Mouse (Mus musculus) midbrain, embryonic 11.5 days (tissue): ENCODE data around the gene Tln2. TPM values are rescaled to one million over a fixed set of nuclear protein-coding genes. Genes with fewer than 3 reads are reported as not detected.

ENCODE experiments used
- ATAC-seq: fragments of 200-750 bp; cut with Nextera tagmentation; 2 replicates; pipeline ENCODE4 v1.8.0; 2017; ENCODE audit warnings: moderate TSS enrichment, moderate library complexity; ENCODE audit not compliant: low FRiP score
- DNase-seq: peaks from one replicate; pipeline ENCODE4 v3.0.0; 2015; ENCODE audit warnings: low spot score; ENCODE audit errors: missing footprints
- H3K27ac ChIP-seq: fragments of 300-500 bp; sonication (generic); 2 replicates; pipeline ENCODE4 v1.5.1; 2014; ENCODE audit warnings: low read depth, low read length
- H3K27me3 ChIP-seq: fragments of 300-500 bp; sonication (generic); 2 replicates; pipeline ENCODE4 v1.6.1; 2014; ENCODE audit warnings: mild to moderate bottlenecking, low read length, moderate library complexity, mixed read lengths; ENCODE audit not compliant: control insufficient read depth, insufficient read depth
- H3K36me3 ChIP-seq: fragments of 300-500 bp; sonication (generic); 2 replicates; pipeline ENCODE4 v1.6.1; 2014; ENCODE audit warnings: mild to moderate bottlenecking, low read length, moderate library complexity, mixed read lengths; ENCODE audit not compliant: control insufficient read depth, insufficient read depth
- H3K4me1 ChIP-seq: fragments of 300-500 bp; sonication (generic); 2 replicates; pipeline ENCODE4 v1.6.1; 2014; ENCODE audit warnings: low read length; ENCODE audit not compliant: control insufficient read depth, insufficient read depth
- H3K4me2 ChIP-seq: fragments of 300-500 bp; sonication (generic); 2 replicates; pipeline ENCODE4 v1.6.1; 2014; ENCODE audit warnings: mild to moderate bottlenecking, moderate library complexity
- H3K4me3 ChIP-seq: fragments of 300-500 bp; sonication (generic); 2 replicates; pipeline ENCODE4 v1.5.1; 2014; ENCODE audit warnings: low read depth, low read length
- H3K9ac ChIP-seq: fragments of 300-500 bp; sonication (generic); 2 replicates; pipeline ENCODE4 v1.6.1; 2014; ENCODE audit warnings: low read length
- H3K9me3 ChIP-seq: fragments of 300-500 bp; sonication (generic); 2 replicates; pipeline ENCODE4 v1.6.1; 2016; ENCODE audit warnings: low read length; ENCODE audit not compliant: control insufficient read depth
- WGBS: fragments of 180-500 bp; shearing (Covaris S2); extraction: QIAGEN DNeasy Blood & Tissue Kit; methylation state at CpG from one replicate; pipeline ENCODE4 v1.1.7; 2014; 5-methylcytosine and 5-hydroxymethylcytosine counted together
- polyA plus RNA-seq: library from polyadenylated mRNA; unstranded; fragments of >200 nt; fragmentation: Nextera tagmentation; extraction: Ambion mirVana; gene quantifications from 2 replicates; pipeline ENCODE4 v1.2.1, GENCODE M21; 2014

The Tln2 gene
- polyA plus RNA-seq, 1 experiment from 2014 or later: 17.9 TPM

- Histone ChIP-seq H3K9ac (no peak overlapping the region), H3K36me3 (no peaks in the 10 kb centered on the region), H3K4me2 (no peak overlapping the region), H3K4me3 (no peak overlapping the region), H3K4me1 (no peaks in the 10 kb centered on the region), H3K27ac (no peak overlapping the region), H3K9me3 (no peaks in the 10 kb centered on the region), H3K27me3 (no peaks in the 10 kb centered on the region)
- DNase-seq (no peak), ATAC-seq (no peak)
- 90% methylated on average over 6 of the region's 6 CpGs for WGBS
These were observed 6.3 kb upstream of the Tln2 start for GRCm38 (mm10) chr9:67565801-67566258.

DNA sequence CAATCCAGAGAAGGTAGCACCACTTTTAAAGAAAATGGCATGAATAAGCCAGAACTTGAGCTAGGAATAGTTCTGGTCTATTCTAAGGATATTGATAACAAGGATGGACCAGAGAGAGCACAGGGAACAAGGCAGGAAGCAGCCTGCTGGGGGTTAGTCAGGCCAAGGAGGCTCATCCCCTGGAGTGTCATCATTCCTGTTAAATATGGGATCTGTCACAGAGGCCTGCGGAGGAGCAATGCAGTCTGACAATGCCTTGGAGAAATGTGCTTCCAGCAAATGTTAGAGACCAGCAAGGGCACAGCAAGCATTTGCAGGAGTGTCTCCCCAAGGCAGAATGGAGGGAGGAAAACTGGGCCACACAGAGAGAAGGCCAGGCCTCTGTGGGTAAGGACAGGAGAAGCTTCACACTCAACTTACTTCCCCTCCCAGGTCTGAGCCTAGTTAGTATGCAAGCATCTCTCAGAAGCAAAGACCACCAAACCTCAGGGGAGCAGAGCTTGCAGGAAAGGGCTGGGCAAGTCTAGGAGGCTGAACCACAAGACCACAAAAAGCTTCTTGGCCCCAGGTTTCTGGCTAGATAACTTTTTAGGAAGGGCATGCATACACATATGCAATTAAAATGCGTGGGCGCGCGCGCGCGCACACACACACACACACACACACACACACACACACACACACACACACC is 9.5 kb downstream of the Tln2 start:
- Histone ChIP-seq H3K4me1 (peaks cover 6% of the 10 kb centered on the region), H3K9me3 (no peaks in the 10 kb centered on the region), H3K4me3 (no peak overlapping the region), H3K36me3 (no peaks in the 10 kb centered on the region), H3K9ac (no peak overlapping the region), H3K27me3 (no peaks in the 10 kb centered on the region), H3K4me2 (no peak overlapping the region), H3K27ac (no peak overlapping the region)
- WGBS: 93% methylated on average over 8 of the region's 8 CpGs
- DNase-seq (no peak), ATAC-seq (no peak)

GRCm38 (mm10) chr9:67549332-67549731 is 10.2 kb downstream of the Tln2 start:
- Histone ChIP-seq H3K9ac (no peak overlapping the region), H3K4me3 (no peak overlapping the region), H3K27ac (no peak overlapping the region), H3K27me3 (no peaks in the 10 kb centered on the region), H3K4me2 (no peak overlapping the region), H3K4me1 (peaks cover 6% of the 10 kb centered on the region), H3K9me3 (no peaks in the 10 kb centered on the region), H3K36me3 (no peaks in the 10 kb centered on the region)
- DNase-seq (no peak), ATAC-seq (no peak)
- 32% methylated on average over 4 of the region's 4 CpGs for WGBS

- WGBS: 91% methylated on average over 5 of the region's 5 CpGs
- Histone ChIP-seq H3K27me3 (no peaks in the 10 kb centered on the region), H3K27ac (no peak overlapping the region), H3K36me3 (no peaks in the 10 kb centered on the region), H3K4me1 (peaks cover 8% of the 10 kb centered on the region), H3K9ac (no peak overlapping the region), H3K4me2 (no peak overlapping the region), H3K9me3 (no peaks in the 10 kb centered on the region), H3K4me3 (no peak overlapping the region)
- no peak for DNase-seq
- no peak for ATAC-seq
These were observed 12.9 kb downstream of the Tln2 start for GRCm38 (mm10) chr9:67546650-67547049.

- DNase-seq (no peak), ATAC-seq (no peak)
- no peaks in the 10 kb centered on the region for H3K36me3 ChIP-seq
- H3K27ac ChIP-seq: no peak overlapping the region
- H3K9me3 ChIP-seq: no peaks in the 10 kb centered on the region
- WGBS: 85% methylated on average over 3 of the region's 3 CpGs
- H3K9ac ChIP-seq: no peak overlapping the region
- H3K4me2 ChIP-seq: no peak overlapping the region
- no peaks in the 10 kb centered on the region for H3K27me3 ChIP-seq
- H3K4me3 ChIP-seq: no peak overlapping the region
- peaks cover 17% of the 10 kb centered on the region for H3K4me1 ChIP-seq
These were observed 13.7 kb downstream of the Tln2 start for GRCm38 (mm10) chr9:67545794-67546193.

GRCm38 (mm10) chr9:67544783-67545182 is 14.7 kb downstream of the Tln2 start:
- Histone ChIP-seq H3K9me3 (no peaks in the 10 kb centered on the region), H3K36me3 (no peaks in the 10 kb centered on the region), H3K4me1 (peaks cover 18% of the 10 kb centered on the region), H3K4me2 (no peak overlapping the region), H3K27ac (no peak overlapping the region), H3K4me3 (no peak overlapping the region), H3K9ac (no peak overlapping the region), H3K27me3 (no peaks in the 10 kb centered on the region)
- 92% methylated on average over 7 of the region's 7 CpGs for WGBS
- DNase-seq (no peak), ATAC-seq (no peak)

DNA sequence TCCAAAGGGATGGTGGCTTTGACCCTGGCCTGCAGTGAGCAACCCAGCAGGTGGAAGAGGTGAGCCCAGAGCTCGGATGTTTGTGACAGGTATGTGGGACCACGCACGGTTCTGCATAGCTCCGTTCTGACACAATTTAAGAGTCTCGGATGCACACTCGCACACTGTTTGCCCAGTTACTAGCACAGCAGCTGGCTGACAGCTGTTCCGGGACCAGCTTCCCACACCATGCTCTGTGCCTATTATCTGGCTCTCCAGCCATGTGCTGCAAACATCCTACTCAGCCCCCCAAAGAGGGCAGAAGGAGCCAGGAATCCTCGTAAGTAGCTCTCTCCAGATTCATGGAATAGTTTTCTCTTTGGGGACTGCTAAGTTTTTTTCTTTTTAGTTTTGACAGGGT is 17.6 kb downstream of the Tln2 start:
- no peaks in the 10 kb centered on the region for H3K9me3 ChIP-seq
- no peaks in the 10 kb centered on the region for H3K36me3 ChIP-seq
- peaks cover 13% of the 10 kb centered on the region for H3K4me1 ChIP-seq
- H3K4me2 ChIP-seq: no peak overlapping the region
- no peak overlapping the region for H3K4me3 ChIP-seq
- no peak for ATAC-seq
- WGBS: 89% methylated on average over 8 of the region's 8 CpGs
- no peak for DNase-seq
- no peaks in the 10 kb centered on the region for H3K27me3 ChIP-seq
- no peak overlapping the region for H3K27ac ChIP-seq
- H3K9ac ChIP-seq: no peak overlapping the region

DNA sequence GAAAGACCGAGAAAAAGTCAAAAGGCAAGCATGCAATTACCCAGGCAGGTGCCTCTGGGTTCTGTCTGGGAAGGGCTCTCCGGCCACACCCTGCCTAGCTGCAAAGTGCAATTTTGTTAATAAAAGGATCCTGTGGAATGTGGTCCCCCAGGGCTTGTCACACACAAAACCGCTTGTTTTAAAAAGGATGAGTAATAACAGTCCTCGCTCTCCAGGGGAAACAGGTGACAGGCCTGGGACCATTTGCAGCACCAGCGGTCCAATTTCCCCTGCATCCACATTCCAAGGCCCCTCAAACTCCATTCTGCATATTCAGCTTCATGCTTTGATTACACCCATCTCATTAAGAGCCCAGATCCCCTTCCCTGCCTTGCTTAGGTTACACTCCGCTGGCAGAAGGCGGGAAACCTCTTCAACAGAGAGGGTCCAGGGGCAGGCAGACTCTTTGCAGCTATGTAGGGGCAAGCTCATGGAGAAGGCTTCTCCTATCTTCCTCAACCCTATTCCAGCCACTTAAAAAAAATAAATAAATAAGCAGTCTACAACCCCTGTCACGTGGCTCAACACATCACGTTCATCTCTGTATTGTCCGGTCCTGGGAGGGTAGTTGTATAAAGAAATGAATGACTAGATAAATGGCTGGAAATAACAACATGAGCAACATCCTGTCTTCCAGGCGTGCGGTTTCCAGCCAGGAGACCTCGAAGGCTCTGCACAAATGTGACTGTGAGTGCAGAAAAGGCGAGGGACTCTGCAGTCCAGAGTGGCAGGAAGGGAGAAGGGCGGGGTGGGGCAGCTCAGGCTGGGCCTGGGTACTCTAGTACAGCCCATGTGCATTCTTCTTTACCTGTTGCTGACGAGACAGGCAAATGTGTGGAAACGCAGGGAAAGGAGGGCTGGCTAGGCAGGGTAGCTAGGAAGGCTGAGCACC is 19.5 kb downstream of the Tln2 start:
- Histone ChIP-seq H3K4me1 (peaks cover 13% of the 10 kb centered on the region), H3K4me2 (no peak overlapping the region), H3K9ac (no peak overlapping the region), H3K27ac (no peak overlapping the region), H3K9me3 (no peaks in the 10 kb centered on the region), H3K4me3 (no peak overlapping the region), H3K36me3 (no peaks in the 10 kb centered on the region), H3K27me3 (no peaks in the 10 kb centered on the region)
- 71% methylated on average over 17 of the region's 17 CpGs for WGBS
- DNase-seq (no peak), ATAC-seq (no peak)

- no peak overlapping the region for H3K4me3 ChIP-seq
- H3K27ac ChIP-seq: no peak overlapping the region
- no peak overlapping the region for H3K4me2 ChIP-seq
- WGBS: 73% methylated on average over 7 of the region's 7 CpGs
- H3K4me1 ChIP-seq: no peaks in the 10 kb centered on the region
- H3K9ac ChIP-seq: no peak overlapping the region
- no peaks in the 10 kb centered on the region for H3K9me3 ChIP-seq
- no peak for ATAC-seq
- no peaks in the 10 kb centered on the region for H3K27me3 ChIP-seq
- no peak for DNase-seq
- no peaks in the 10 kb centered on the region for H3K36me3 ChIP-seq
These were observed 25.1 kb downstream of the Tln2 start for GRCm38 (mm10) chr9:67534420-67534819.
